Mouse (Mus musculus) heart, embryonic 15.5 days (tissue): ENCODE measurements around the gene Reck. TPM values are rescaled to one million over a fixed set of nuclear protein-coding genes. Genes with fewer than 3 reads are reported as not detected.

Experiments used
- ATAC-seq: fragments of 200-750 bp; cut with Nextera tagmentation; replicated peaks from 2 replicates; pipeline ENCODE4 v1.8.0; 2017; ENCODE audit warnings: low read depth, moderate TSS enrichment; ENCODE audit not compliant: insufficient number of reproducible peaks, insufficient read depth, low FRiP score
- H3K27ac ChIP-seq: fragments of 300-500 bp; sonication (generic); 2 replicates; pipeline ENCODE4 v1.5.1; 2015; ENCODE audit warnings: mild to moderate bottlenecking, inconsistent platforms
- H3K27me3 ChIP-seq: fragments of 300-500 bp; sonication (generic); 2 replicates; pipeline ENCODE4 v1.6.1; 2015; ENCODE audit warnings: inconsistent platforms
- H3K36me3 ChIP-seq: fragments of 300-500 bp; sonication (generic); 2 replicates; pipeline ENCODE4 v1.6.1; 2015; ENCODE audit warnings: mild to moderate bottlenecking, inconsistent platforms
- H3K4me1 ChIP-seq: fragments of 300-500 bp; sonication (generic); replicated peaks from 2 replicates; pipeline ENCODE4 v1.6.1; 2015; ENCODE audit warnings: inconsistent platforms
- H3K4me2 ChIP-seq: fragments of 300-500 bp; sonication (generic); 2 replicates; pipeline ENCODE4 v1.6.1; 2015; ENCODE audit warnings: inconsistent platforms, mild to moderate bottlenecking, moderate library complexity
- H3K4me3 ChIP-seq: fragments of 300-500 bp; sonication (generic); 2 replicates; pipeline ENCODE4 v1.5.1; 2015; ENCODE audit warnings: mild to moderate bottlenecking, inconsistent platforms
- H3K9ac ChIP-seq: fragments of 300-500 bp; sonication (generic); 2 replicates; pipeline ENCODE4 v1.6.1; 2015; ENCODE audit warnings: mild to moderate bottlenecking, inconsistent platforms
- H3K9me3 ChIP-seq: fragments of 300-500 bp; sonication (generic); replicated peaks from 2 replicates; pipeline ENCODE4 v1.6.1; 2016; ENCODE audit warnings: inconsistent platforms
- WGBS: fragments of 180-500 bp; shearing (Covaris S2); methylation state at CpG from one replicate; pipeline ENCODE4 v1.1.7; 2015; ENCODE audit warnings: mixed read lengths; 5-methylcytosine and 5-hydroxymethylcytosine counted together
- polyA plus RNA-seq: library from polyadenylated mRNA; unstranded; fragments of >200 nt; fragmentation: Nextera tagmentation; extraction: Ambion mirVana; gene quantifications from 2 replicates; pipeline ENCODE4 v1.2.1, GENCODE M21; 2015

Reck gene
- polyA plus RNA-seq, 1 experiment from 2014 or later = 8.1 TPM

- WGBS = 30% methylated on average over 6 of the region's 6 CpGs
- ATAC-seq = no peak
Measured at GRCm38 (mm10) chr4:43906443-43906842, 31.1 kb downstream of the Reck start.

GRCm38 (mm10) chr4:43918221-43918620, 42.9 kb downstream of the Reck start:
- Histone ChIP-seq H3K36me3 (peaks cover 5% of the 10 kb centered on the region), H3K4me2 (no peak overlapping the region), H3K4me3 (no peak overlapping the region), H3K4me1 (no peaks in the 10 kb centered on the region), H3K9ac (no peak overlapping the region), H3K9me3 (no peaks in the 10 kb centered on the region), H3K27me3 (no peaks in the 10 kb centered on the region), H3K27ac (no peak overlapping the region)
- no peak for ATAC-seq
- WGBS = 79% methylated on average over 5 of the region's 5 CpGs

More at GRCm38 (mm10) chr4:43906443-43906842, 31.1 kb downstream of the Reck start:
- no peaks in the 10 kb centered on the region for H3K27me3 ChIP-seq
- no peaks in the 10 kb centered on the region for H3K9me3 ChIP-seq
- no peak overlapping the region for H3K4me2 ChIP-seq
- H3K9ac ChIP-seq = no peak overlapping the region
- H3K4me3 ChIP-seq = no peak overlapping the region
- H3K27ac ChIP-seq = no peak overlapping the region
- no peaks in the 10 kb centered on the region for H3K36me3 ChIP-seq
- H3K4me1 ChIP-seq = 0 out of 2 replicates have a peak, but pooled peaks cover 2% of the 10 kb centered on the region

- H3K9me3 ChIP-seq = no peaks in the 10 kb centered on the region
- no peak for ATAC-seq
- no peaks in the 10 kb centered on the region for H3K4me1 ChIP-seq
- WGBS = 90% methylated on average over 1 of the region's 1 CpGs
- no peak overlapping the region for H3K9ac ChIP-seq
- H3K27ac ChIP-seq = no peak overlapping the region
- H3K4me3 ChIP-seq = no peak overlapping the region
- no peaks in the 10 kb centered on the region for H3K27me3 ChIP-seq
- no peak overlapping the region for H3K4me2 ChIP-seq
- H3K36me3 ChIP-seq = peaks cover 5% of the 10 kb centered on the region; the same call in 1 of the 2 replicates
Measured at GRCm38 (mm10) chr4:43920602-43921001, 45.3 kb downstream of the Reck start.

- Histone ChIP-seq H3K4me2 (no peak overlapping the region), H3K4me1 (no peaks in the 10 kb centered on the region), H3K36me3 (peaks cover 25% of the 10 kb centered on the region), H3K9me3 (no peaks in the 10 kb centered on the region), H3K4me3 (no peak overlapping the region), H3K27me3 (no peaks in the 10 kb centered on the region), H3K27ac (no peak overlapping the region), H3K9ac (no peak overlapping the region)
- 85% methylated on average over 6 of the region's 6 CpGs for WGBS
- no peak for ATAC-seq
Measured at GRCm38 (mm10) chr4:43925125-43925524, 49.8 kb downstream of the Reck start.

GRCm38 (mm10) chr4:43925779-43926178, 50.4 kb downstream of the Reck start:
- ATAC-seq = no peak; the same call in 1 of the 2 replicates
- 9% methylated on average over 3 of the region's 3 CpGs for WGBS
- Histone ChIP-seq H3K27me3 (no peaks in the 10 kb centered on the region), H3K36me3 (peaks cover 27% of the 10 kb centered on the region), H3K27ac (no peak overlapping the region), H3K9me3 (no peaks in the 10 kb centered on the region), H3K9ac (peak overlapping the region; percentile 29; the same call in 1 of the 2 replicates), H3K4me1 (no peaks in the 10 kb centered on the region), H3K4me3 (no peak overlapping the region), H3K4me2 (no peak overlapping the region)

GRCm38 (mm10) chr4:43927826-43928225, 52.5 kb downstream of the Reck start:
- Histone ChIP-seq H3K27ac (no peak overlapping the region), H3K36me3 (peaks cover 27% of the 10 kb centered on the region), H3K9ac (no peak overlapping the region), H3K4me3 (no peak overlapping the region), H3K27me3 (no peaks in the 10 kb centered on the region), H3K4me1 (no peaks in the 10 kb centered on the region), H3K4me2 (no peak overlapping the region), H3K9me3 (no peaks in the 10 kb centered on the region)
- WGBS = 92% methylated on average over 3 of the region's 3 CpGs
- ATAC-seq = no peak

- ATAC-seq = 0 out of 2 replicates have a peak, but pooled peaks have one; percentile 47
- no peaks in the 10 kb centered on the region for H3K27me3 ChIP-seq
- no peak overlapping the region for H3K4me2 ChIP-seq
- WGBS = 32% methylated on average over 4 of the region's 4 CpGs
- no peak overlapping the region for H3K9ac ChIP-seq
- no peaks in the 10 kb centered on the region for H3K9me3 ChIP-seq
- H3K36me3 ChIP-seq = peaks cover 27% of the 10 kb centered on the region
- H3K4me1 ChIP-seq = no peaks in the 10 kb centered on the region
- no peak overlapping the region for H3K4me3 ChIP-seq
- no peak overlapping the region for H3K27ac ChIP-seq
Measured at GRCm38 (mm10) chr4:43931877-43932276, 56.5 kb downstream of the Reck start.

- no peak overlapping the region for H3K27ac ChIP-seq
- no peaks in the 10 kb centered on the region for H3K27me3 ChIP-seq
- peaks cover 19% of the 10 kb centered on the region; the same call in 1 of the 2 replicates for H3K36me3 ChIP-seq
- H3K9ac ChIP-seq = no peak overlapping the region
- 72% methylated on average over 4 of the region's 4 CpGs for WGBS
- no peak for ATAC-seq
- no peaks in the 10 kb centered on the region for H3K9me3 ChIP-seq
- no peaks in the 10 kb centered on the region for H3K4me1 ChIP-seq
- H3K4me3 ChIP-seq = no peak overlapping the region
- H3K4me2 ChIP-seq = no peak overlapping the region
Measured at GRCm38 (mm10) chr4:43936186-43936585, 60.9 kb downstream of the Reck start.

GRCm38 (mm10) chr4:43936749-43937674, 61.7 kb downstream of the Reck start:
- no peak for ATAC-seq
- H3K4me3 ChIP-seq = no peak overlapping the region
- peaks cover 22% of the 10 kb centered on the region; the same call in 1 of the 2 replicates for H3K36me3 ChIP-seq
- no peaks in the 10 kb centered on the region for H3K4me1 ChIP-seq
- H3K9ac ChIP-seq = no peak overlapping the region
- 63% methylated on average over 14 of the region's 14 CpGs for WGBS
- H3K4me2 ChIP-seq = no peak overlapping the region
- H3K9me3 ChIP-seq = no peaks in the 10 kb centered on the region
- H3K27me3 ChIP-seq = no peaks in the 10 kb centered on the region
- no peak overlapping the region for H3K27ac ChIP-seq

GRCm38 (mm10) chr4:43941315-43941714, 66.0 kb downstream of the Reck start:
- Histone ChIP-seq H3K4me2 (no peak overlapping the region), H3K4me3 (no peak overlapping the region), H3K27ac (no peak overlapping the region), H3K9ac (no peak overlapping the region), H3K4me1 (no peaks in the 10 kb centered on the region), H3K9me3 (no peaks in the 10 kb centered on the region), H3K36me3 (peaks cover 22% of the 10 kb centered on the region; the same call in 1 of the 2 replicates), H3K27me3 (no peaks in the 10 kb centered on the region)
- ATAC-seq = no peak
- WGBS = 84% methylated on average over 5 of the region's 5 CpGs

- H3K27ac ChIP-seq = no peak overlapping the region
- WGBS = 85% methylated on average over 8 of the region's 8 CpGs
- H3K4me1 ChIP-seq = no peaks in the 10 kb centered on the region
- no peak for ATAC-seq
- no peak overlapping the region for H3K4me3 ChIP-seq
- H3K36me3 ChIP-seq = peaks cover 22% of the 10 kb centered on the region; the same call in 1 of the 2 replicates
- H3K4me2 ChIP-seq = no peak overlapping the region
- H3K27me3 ChIP-seq = no peaks in the 10 kb centered on the region
- H3K9me3 ChIP-seq = no peaks in the 10 kb centered on the region
- no peak overlapping the region for H3K9ac ChIP-seq
Measured at GRCm38 (mm10) chr4:43942421-43942820, 67.1 kb downstream of the Reck start.
